Mouse (Mus musculus) limb, embryonic 14.5 days (tissue): ENCODE data around the gene Ilf3. TPM values are rescaled to one million over a fixed set of nuclear protein-coding genes. Genes with fewer than 3 reads are reported as not detected.

ENCODE experiments used
- ATAC-seq: fragments of 200-750 bp; cut with Nextera tagmentation; 2 replicates; pipeline ENCODE4 v1.8.0; 2017; ENCODE audit warnings: low read depth, moderate number of reproducible peaks, moderate TSS enrichment; ENCODE audit not compliant: low FRiP score
- DNase-seq: peaks from one replicate; pipeline ENCODE4 v3.0.0-alpha.2; 2015; ENCODE audit warnings: low spot score
- H3K27ac ChIP-seq: fragments of 300-500 bp; sonication (generic); replicated peaks from 2 replicates; pipeline ENCODE4 v1.5.1; 2014; ENCODE audit warnings: low read depth, mild to moderate bottlenecking, low read length, moderate library complexity, mixed read lengths
- H3K27me3 ChIP-seq: fragments of 300-500 bp; sonication (generic); 2 replicates; pipeline ENCODE4 v1.6.1; 2014; ENCODE audit warnings: low read length, mixed read lengths; ENCODE audit not compliant: control insufficient read depth, insufficient read depth
- H3K36me3 ChIP-seq: fragments of 300-500 bp; sonication (generic); 2 replicates; pipeline ENCODE4 v1.6.1; 2014; ENCODE audit warnings: mild to moderate bottlenecking, low read length, moderate library complexity, mixed read lengths; ENCODE audit not compliant: control insufficient read depth, insufficient read depth
- H3K4me1 ChIP-seq: fragments of 300-500 bp; sonication (generic); 2 replicates; pipeline ENCODE4 v1.6.1; 2014; ENCODE audit warnings: antibody characterized with exemption, low read length, mixed read lengths; ENCODE audit not compliant: control insufficient read depth, insufficient read depth
- H3K4me2 ChIP-seq: fragments of 300-500 bp; sonication (generic); replicated peaks from 2 replicates; pipeline ENCODE4 v1.6.1; 2014; ENCODE audit warnings: low read depth, mild to moderate bottlenecking, low read length, moderate library complexity; ENCODE audit not compliant: severe bottlenecking
- H3K4me3 ChIP-seq: fragments of 300-500 bp; sonication (generic); replicated peaks from 2 replicates; pipeline ENCODE4 v1.5.1; 2014; ENCODE audit warnings: low read length
- H3K9ac ChIP-seq: fragments of 300-500 bp; sonication (generic); 2 replicates; pipeline ENCODE4 v1.6.1; 2014; ENCODE audit warnings: mild to moderate bottlenecking, low read depth, low read length, moderate library complexity; ENCODE audit not compliant: severe bottlenecking
- H3K9me3 ChIP-seq: fragments of 300-500 bp; sonication (generic); 2 replicates; pipeline ENCODE4 v1.6.1; 2016; ENCODE audit warnings: low read length; ENCODE audit not compliant: control insufficient read depth
- POLR2A ChIP-seq: fragments of 200-500 bp; IDR thresholded peaks from 2 replicates; pipeline ENCODE4 v1.8.0; 2012; ENCODE audit warnings: inconsistent platforms, mild to moderate bottlenecking, moderate library complexity, borderline replicate concordance; ENCODE audit not compliant: insufficient read depth, insufficient read length; ENCODE audit errors: extremely low read depth
- WGBS: fragments of 180-500 bp; shearing (Covaris S2); extraction: QIAGEN DNeasy Blood & Tissue Kit; methylation state at CpG from one replicate; pipeline ENCODE4 v1.1.7; 2014; 5-methylcytosine and 5-hydroxymethylcytosine counted together
- polyA plus RNA-seq, 2 experiments: library from polyadenylated mRNA; depleted of rRNA in 1 of 2; stranded (reverse) in 1 of 2; unstranded in 1 of 2; fragments of >200 nt; fragmentation: Nextera tagmentation in 1 of 2; extraction: Ambion mirVana in 1 of 2; gene quantifications; 2 replicates each; pipeline versions ENCODE4 v1.2.1 to v1.2.3; 2012 to 2014

Gene Ilf3
- polyA plus RNA-seq, 2 experiments = 174 to 180 TPM

GRCm38 (mm10) chr9:21424631-21425555 lies 57.2 kb downstream of the Ilf3 start, which contains the start of gene Dnm2:
TSS of gene Dnm2 (plus strand) at chr9:21424908.
- DNase-seq (peak; percentile 98), ATAC-seq (peak; percentile 99)
- peak; percentile 61; the same call in 1 of the 2 replicates for TF ChIP-seq POLR2A
- peak within 1 kb of the TSS; percentile 91 for H3K4me3 ChIP-seq
- H3K4me2 ChIP-seq = peak within 1 kb of the TSS; percentile 67
- WGBS = 1% methylated on average over 69 of the region's 82 CpGs
- peaks cover 18% of the 10 kb centered on the region for H3K36me3 ChIP-seq
- H3K27me3 ChIP-seq = no peaks in the 10 kb centered on the region
- peak within 1 kb of the TSS; percentile 84 for H3K27ac ChIP-seq
- H3K4me1 ChIP-seq = peaks cover 17% of the 10 kb centered on the region
- no peaks in the 10 kb centered on the region for H3K9me3 ChIP-seq
- H3K9ac ChIP-seq = peak within 1 kb of the TSS; percentile 85

GRCm38 (mm10) chr9:21425556-21425945 lies 57.9 kb downstream of the Ilf3 start:
- Histone ChIP-seq H3K4me1 (peaks cover 17% of the 10 kb centered on the region), H3K4me2 (peak overlapping the region; percentile 67), H3K27ac (0 out of 2 replicates have a peak overlapping the region, but pooled peaks have one; percentile 84), H3K9me3 (no peaks in the 10 kb centered on the region), H3K36me3 (peaks cover 11% of the 10 kb centered on the region), H3K4me3 (peak overlapping the region; percentile 91), H3K9ac (peak overlapping the region; percentile 85), H3K27me3 (no peaks in the 10 kb centered on the region)
- ATAC-seq = no peak
- DNase-seq = no peak
- 7% methylated on average over 6 of the region's 6 CpGs for WGBS
- no peak for TF ChIP-seq POLR2A

- no peak for TF ChIP-seq POLR2A
- 13% methylated on average over 1 of the region's 1 CpGs for WGBS
- Histone ChIP-seq H3K9me3 (no peaks in the 10 kb centered on the region), H3K4me2 (peak overlapping the region; percentile 67), H3K36me3 (peaks cover 7% of the 10 kb centered on the region), H3K4me1 (peaks cover 17% of the 10 kb centered on the region), H3K27ac (no peak overlapping the region), H3K27me3 (no peaks in the 10 kb centered on the region), H3K9ac (peak overlapping the region; percentile 85; the same call in 1 of the 2 replicates), H3K4me3 (peak overlapping the region; percentile 91)
- DNase-seq (no peak), ATAC-seq (no peak)
These were observed 58.3 kb downstream of the Ilf3 start for GRCm38 (mm10) chr9:21426013-21426412.

GRCm38 (mm10) chr9:21426525-21426924 lies 58.9 kb downstream of the Ilf3 start:
- Histone ChIP-seq H3K9me3 (no peaks in the 10 kb centered on the region), H3K4me3 (no peak overlapping the region; the same call in 1 of the 2 replicates), H3K27ac (no peak overlapping the region), H3K36me3 (peaks cover 2% of the 10 kb centered on the region), H3K4me2 (peak overlapping the region; percentile 67), H3K9ac (no peak overlapping the region), H3K4me1 (peaks cover 17% of the 10 kb centered on the region), H3K27me3 (no peaks in the 10 kb centered on the region)
- no peak for TF ChIP-seq POLR2A
- no peak for DNase-seq
- WGBS = 75% methylated on average over 2 of the region's 2 CpGs
- no peak for ATAC-seq

GRCm38 (mm10) chr9:21427773-21428172 lies 60.1 kb downstream of the Ilf3 start:
- H3K9me3 ChIP-seq = no peaks in the 10 kb centered on the region
- ATAC-seq (no peak), DNase-seq (no peak)
- WGBS = 67% methylated on average over 2 of the region's 2 CpGs
- peak overlapping the region; percentile 28; the same call in 1 of the 2 replicates for H3K9ac ChIP-seq
- H3K4me1 ChIP-seq = peaks cover 17% of the 10 kb centered on the region
- H3K4me3 ChIP-seq = no peak overlapping the region
- H3K4me2 ChIP-seq = no peak overlapping the region
- H3K36me3 ChIP-seq = no peaks in the 10 kb centered on the region
- no peaks in the 10 kb centered on the region for H3K27me3 ChIP-seq
- TF ChIP-seq POLR2A = no peak
- 0 out of 2 replicates have a peak overlapping the region, but pooled peaks have one; percentile 14 for H3K27ac ChIP-seq
